Mouse (Mus musculus) neutrophil, adult 5-6 weeks (primary cell): Measurements from ENCODE around the gene Serpinb1b. TPM values are rescaled to one million over a fixed set of nuclear protein-coding genes. Genes with fewer than 3 reads are reported as not detected.

ENCODE experiments used
- ATAC-seq: fragments of 151-379, 151-347 bp; 2 replicates; pipeline ENCODE4 v1.8.0; 2017; ENCODE audit warnings: mild to moderate bottlenecking, moderate TSS enrichment; ENCODE audit not compliant: insufficient number of reproducible peaks, poor library complexity, low FRiP score, severe bottlenecking; ENCODE audit errors: extremely low read depth
- total RNA-seq: library from RNA; stranded (forward); fragments of 200-1000 nt; gene quantifications from 2 replicates; pipeline ENCODE4 v1.2.3, GENCODE M21; 2017

Serpinb1b gene
- total RNA-seq, 1 experiment from 2014 or later, result not detected

- no peak for ATAC-seq
Observed at GRCm38 (mm10) chr13:33085695-33086432, 7.5 kb downstream of the Serpinb1b start.

- no peak for ATAC-seq
Observed at GRCm38 (mm10) chr13:33089566-33089965, 11.2 kb downstream of the Serpinb1b start.

GRCm38 (mm10) chr13:33090546-33090945 is 12.2 kb downstream of the Serpinb1b start:
- no peak for ATAC-seq

- ATAC-seq, result no peak
Observed at GRCm38 (mm10) chr13:33091306-33091705, 12.9 kb downstream of the Serpinb1b start.

GRCm38 (mm10) chr13:33095575-33095974 is 17.2 kb downstream of the Serpinb1b start:
- ATAC-seq, result no peak

GRCm38 (mm10) chr13:33105626-33106025 is 27.3 kb downstream of the Serpinb1b start:
- no peak for ATAC-seq

- no peak for ATAC-seq
Observed at GRCm38 (mm10) chr13:33113054-33113453, 34.7 kb downstream of the Serpinb1b start.

- ATAC-seq, result no peak
Observed at GRCm38 (mm10) chr13:33137717-33138116, 59.3 kb downstream of the Serpinb1b start.

GRCm38 (mm10) chr13:33141435-33141834 is 63.1 kb downstream of the Serpinb1b start:
- no peak for ATAC-seq

Other genes with a start within 250 kb of the Serpinb1b start
- 330 and 346 TPM in 2 replicates for gene Serpinb1a, start 227.4 kb upstream of the Serpinb1b start, total RNA-seq
- 0.61 TPM in 1 of 2 replicates, not detected in the other for gene Serpinb1c, start 180.4 kb upstream of the Serpinb1b start, total RNA-seq
- gene Serpinb6b, start 113.4 kb upstream of the Serpinb1b start, total RNA-seq, result 2.8 and 3.5 TPM in 2 replicates
- 2.8 and 4.1 TPM in 2 replicates for gene Serpinb9, start 75.3 kb upstream of the Serpinb1b start, total RNA-seq
- 0.23 and 0.25 TPM in 2 replicates for gene Serpinb9b, start 51.2 kb upstream of the Serpinb1b start, total RNA-seq
- not detected in 2 replicates for gene Serpinb9c, start 81.2 kb downstream of the Serpinb1b start, total RNA-seq
- not detected in 2 replicates for gene Serpinb9d, start 114.4 kb downstream of the Serpinb1b start, total RNA-seq
- gene Serpinb9e, start 171.0 kb downstream of the Serpinb1b start, total RNA-seq, result not detected in 2 replicates
- not detected in 2 replicates for gene Serpinb9f, start 245.5 kb downstream of the Serpinb1b start, total RNA-seq